Mouse (Mus musculus) hindbrain, embryonic 10.5 days (tissue): ENCODE measurements around the gene Erp27. TPM values are rescaled to one million over a fixed set of nuclear protein-coding genes. Genes with fewer than 3 reads are reported as not detected.

Source experiments
- DNase-seq: peaks from one replicate; pipeline ENCODE4 v3.0.0-alpha.2; 2017; ENCODE audit warnings: low spot score
- H3K27ac ChIP-seq: fragments of 300-500 bp; sonication (generic); 2 replicates; pipeline ENCODE4 v1.5.1; 2016; ENCODE audit warnings: mild to moderate bottlenecking, moderate library complexity
- H3K27me3 ChIP-seq: fragments of 300-500 bp; sonication (generic); 2 replicates; pipeline ENCODE4 v1.6.1; 2016; ENCODE audit warnings: mild to moderate bottlenecking; ENCODE audit not compliant: poor library complexity, insufficient read depth, severe bottlenecking
- H3K36me3 ChIP-seq: fragments of 300-500 bp; sonication (generic); 2 replicates; pipeline ENCODE4 v1.6.1; 2016; ENCODE audit warnings: mild to moderate bottlenecking, moderate library complexity
- H3K4me1 ChIP-seq: fragments of 300-500 bp; sonication (generic); replicated peaks from 2 replicates; pipeline ENCODE4 v1.6.1; 2016; ENCODE audit warnings: mild to moderate bottlenecking
- H3K4me3 ChIP-seq: fragments of 300-500 bp; sonication (generic); 2 replicates; pipeline ENCODE4 v1.5.1; 2016; ENCODE audit warnings: mild to moderate bottlenecking, moderate library complexity
- H3K9me3 ChIP-seq: fragments of 300-500 bp; sonication (generic); 2 replicates; pipeline ENCODE4 v1.6.1; 2016; ENCODE audit warnings: mild to moderate bottlenecking, moderate library complexity
- WGBS: fragments of 180-500 bp; shearing (Covaris S2); methylation state at CpG from one replicate; pipeline ENCODE4 v1.1.7; 2016; 5-methylcytosine and 5-hydroxymethylcytosine counted together
- polyA plus RNA-seq: library from polyadenylated mRNA; unstranded; fragments of >200 nt; fragmentation: Nextera tagmentation; extraction: Ambion mirVana; gene quantifications from 2 replicates; pipeline ENCODE4 v1.2.1, GENCODE M21; 2016

Erp27 gene
- polyA plus RNA-seq, 1 experiment from 2014 or later, result not detected

- Histone ChIP-seq H3K27ac (no peak overlapping the region), H3K4me1 (peaks cover 10% of the 10 kb centered on the region), H3K4me3 (no peak overlapping the region), H3K36me3 (no peaks in the 10 kb centered on the region), H3K9me3 (no peaks in the 10 kb centered on the region), H3K27me3 (no peaks in the 10 kb centered on the region; the same call in 1 of the 2 replicates)
- 63% methylated on average over 4 of the region's 4 CpGs for WGBS
- no peak for DNase-seq
These were observed 25.7 kb upstream of the Erp27 start for GRCm38 (mm10) chr6:136947716-136948115.

- Histone ChIP-seq H3K36me3 (no peaks in the 10 kb centered on the region), H3K4me3 (no peak overlapping the region), H3K27ac (no peak overlapping the region), H3K9me3 (no peaks in the 10 kb centered on the region), H3K27me3 (no peaks in the 10 kb centered on the region), H3K4me1 (peaks cover 10% of the 10 kb centered on the region)
- peak; percentile 26 for DNase-seq
- WGBS, result 64% methylated on average over 9 of the region's 9 CpGs
These were observed 25.0 kb upstream of the Erp27 start for GRCm38 (mm10) chr6:136946943-136947342.

- Histone ChIP-seq H3K4me3 (no peak overlapping the region), H3K27me3 (no peaks in the 10 kb centered on the region), H3K27ac (no peak overlapping the region), H3K9me3 (no peaks in the 10 kb centered on the region), H3K4me1 (peaks cover 16% of the 10 kb centered on the region), H3K36me3 (no peaks in the 10 kb centered on the region)
- DNase-seq, result no peak
- WGBS, result 90% methylated on average over 5 of the region's 5 CpGs
These were observed 24.3 kb upstream of the Erp27 start for GRCm38 (mm10) chr6:136946241-136946640.

GRCm38 (mm10) chr6:136944511-136944910 lies 22.5 kb upstream of the Erp27 start:
- Histone ChIP-seq H3K4me1 (peaks cover 24% of the 10 kb centered on the region), H3K9me3 (no peaks in the 10 kb centered on the region), H3K27me3 (no peaks in the 10 kb centered on the region), H3K36me3 (no peaks in the 10 kb centered on the region), H3K4me3 (no peak overlapping the region), H3K27ac (no peak overlapping the region)
- no peak for DNase-seq
- 89% methylated on average over 8 of the region's 8 CpGs for WGBS

- Histone ChIP-seq H3K27ac (no peak overlapping the region), H3K36me3 (no peaks in the 10 kb centered on the region), H3K27me3 (no peaks in the 10 kb centered on the region), H3K4me3 (no peak overlapping the region), H3K9me3 (no peaks in the 10 kb centered on the region), H3K4me1 (peaks cover 24% of the 10 kb centered on the region)
- no peak for DNase-seq
These were observed 21.4 kb upstream of the Erp27 start for GRCm38 (mm10) chr6:136943392-136943791.

GRCm38 (mm10) chr6:136942280-136942679 lies 20.3 kb upstream of the Erp27 start:
- no peaks in the 10 kb centered on the region for H3K27me3 ChIP-seq
- no peaks in the 10 kb centered on the region for H3K36me3 ChIP-seq
- no peak overlapping the region for H3K4me3 ChIP-seq
- H3K9me3 ChIP-seq, result no peaks in the 10 kb centered on the region
- 89% methylated on average over 9 of the region's 9 CpGs for WGBS
- DNase-seq, result no peak
- H3K27ac ChIP-seq, result no peak overlapping the region
- peaks cover 24% of the 10 kb centered on the region for H3K4me1 ChIP-seq

- peak; percentile 12 for DNase-seq
- H3K36me3 ChIP-seq, result no peaks in the 10 kb centered on the region
- H3K4me3 ChIP-seq, result no peak within 1 kb of the TSS; the same call in 1 of the 2 replicates
- no peaks in the 10 kb centered on the region for H3K27me3 ChIP-seq
- 63% methylated on average over 12 of the region's 12 CpGs for WGBS
- H3K27ac ChIP-seq, result peak within 1 kb of the TSS; percentile 56
- peaks cover 16% of the 10 kb centered on the region; the same call in 1 of the 2 replicates for H3K4me1 ChIP-seq
- H3K9me3 ChIP-seq, result no peaks in the 10 kb centered on the region
These were observed 19.4 kb upstream of the Erp27 start, which contains the start of gene Arhgdib for GRCm38 (mm10) chr6:136941051-136942021. Gene Arhgdib (minus strand): TSS chr6:136941899.

- H3K27me3 ChIP-seq, result no peaks in the 10 kb centered on the region
- peak overlapping the region; percentile 56 for H3K27ac ChIP-seq
- H3K4me3 ChIP-seq, result no peak overlapping the region
- no peak for DNase-seq
- no peaks in the 10 kb centered on the region for H3K36me3 ChIP-seq
- H3K4me1 ChIP-seq, result peaks cover 14% of the 10 kb centered on the region; the same call in 1 of the 2 replicates
- H3K9me3 ChIP-seq, result no peaks in the 10 kb centered on the region
- WGBS, result 86% methylated on average over 11 of the region's 11 CpGs
These were observed 18.4 kb upstream of the Erp27 start for GRCm38 (mm10) chr6:136940188-136940960.

GRCm38 (mm10) chr6:136939326-136940187 lies 17.6 kb upstream of the Erp27 start:
- Histone ChIP-seq H3K36me3 (no peaks in the 10 kb centered on the region), H3K4me3 (no peak overlapping the region), H3K27ac (no peak overlapping the region), H3K27me3 (no peaks in the 10 kb centered on the region), H3K4me1 (peaks cover 14% of the 10 kb centered on the region; the same call in 1 of the 2 replicates), H3K9me3 (no peaks in the 10 kb centered on the region)
- DNase-seq, result no peak
- WGBS, result 86% methylated on average over 14 of the region's 14 CpGs

GRCm38 (mm10) chr6:136938331-136939126 lies 16.5 kb upstream of the Erp27 start:
- Histone ChIP-seq H3K9me3 (no peaks in the 10 kb centered on the region), H3K27ac (no peak overlapping the region), H3K36me3 (no peaks in the 10 kb centered on the region), H3K4me1 (peaks cover 14% of the 10 kb centered on the region; the same call in 1 of the 2 replicates), H3K4me3 (no peak overlapping the region), H3K27me3 (no peaks in the 10 kb centered on the region)
- 79% methylated on average over 18 of the region's 18 CpGs for WGBS
- no peak for DNase-seq

GRCm38 (mm10) chr6:136937117-136937516 lies 15.1 kb upstream of the Erp27 start:
- Histone ChIP-seq H3K9me3 (no peaks in the 10 kb centered on the region), H3K36me3 (no peaks in the 10 kb centered on the region), H3K27ac (no peak overlapping the region), H3K4me1 (peaks cover 14% of the 10 kb centered on the region; the same call in 1 of the 2 replicates), H3K4me3 (no peak overlapping the region), H3K27me3 (no peaks in the 10 kb centered on the region)
- WGBS, result 85% methylated on average over 3 of the region's 3 CpGs
- DNase-seq, result no peak
